Mouse (Mus musculus) induced T-regulatory cell, adult 2 months (primary cell): ENCODE data around the gene Cbx5.

ENCODE experiments used
- DNase-seq: peaks from one replicate; pipeline ENCODE4 v3.0.0-alpha.2; 2012; ENCODE audit warnings: low read depth

Gene Cbx5

GRCm38 (mm10) chr15:103173251-103173650, 66.4 kb downstream of the Cbx5 start:
- DNase-seq = no peak

GRCm38 (mm10) chr15:103172537-103172936, 67.1 kb downstream of the Cbx5 start:
- DNase-seq = peak; percentile 76

GRCm38 (mm10) chr15:103171276-103171675, 68.3 kb downstream of the Cbx5 start:
- no peak for DNase-seq

- DNase-seq = no peak
These were observed 69.3 kb downstream of the Cbx5 start for GRCm38 (mm10) chr15:103170316-103170679.

- DNase-seq = no peak
These were observed 69.9 kb downstream of the Cbx5 start for GRCm38 (mm10) chr15:103169612-103170315.

GRCm38 (mm10) chr15:103168801-103169611, 70.6 kb downstream of the Cbx5 start:
- DNase-seq = peak; percentile 80

- no peak for DNase-seq
These were observed 71.8 kb downstream of the Cbx5 start for GRCm38 (mm10) chr15:103167786-103168185.

GRCm38 (mm10) chr15:103167042-103167615, 72.5 kb downstream of the Cbx5 start, which contains the start of gene Smug1:
Gene Smug1 (minus strand): TSS chr15:103167092.
- no peak for DNase-seq

GRCm38 (mm10) chr15:103165924-103166323, 73.7 kb downstream of the Cbx5 start:
- DNase-seq = no peak

- peak; percentile 93 for DNase-seq
These were observed 74.2 kb downstream of the Cbx5 start for GRCm38 (mm10) chr15:103165379-103165778.

- DNase-seq = peak; percentile 95
These were observed 76.3 kb downstream of the Cbx5 start for GRCm38 (mm10) chr15:103163182-103163919.

- DNase-seq = no peak
These were observed 82.0 kb downstream of the Cbx5 start for GRCm38 (mm10) chr15:103157585-103157984.

- DNase-seq = no peak
These were observed 82.7 kb downstream of the Cbx5 start for GRCm38 (mm10) chr15:103156890-103157289.

- no peak for DNase-seq
These were observed 84.0 kb downstream of the Cbx5 start for GRCm38 (mm10) chr15:103155366-103156321.

- DNase-seq = peak; percentile 69
These were observed 86.6 kb downstream of the Cbx5 start for GRCm38 (mm10) chr15:103152890-103153610.

- DNase-seq = peak; percentile 44
These were observed 87.2 kb downstream of the Cbx5 start for GRCm38 (mm10) chr15:103152371-103152770.

- no peak for DNase-seq
These were observed 91.8 kb downstream of the Cbx5 start for GRCm38 (mm10) chr15:103147779-103148178.

- no peak for DNase-seq
These were observed 92.3 kb downstream of the Cbx5 start for GRCm38 (mm10) chr15:103147422-103147690.

GRCm38 (mm10) chr15:103146627-103147421, 92.8 kb downstream of the Cbx5 start:
- DNase-seq = peak; percentile 39
